ENCODE assay signal across 19 mouse cellular contexts in genomic region chr15:96463821-96464220, GRCm38 (mm10).
"Had no signal": no experiment of that assay in that cellular context is flagged by ENCODE, and none has a peak within 500 bp of the region (broad histone marks: within the 10 kb centered on the region; RNA-seq: fewer than 3 reads in every experiment).

No protein-coding gene starts in this region.

- H3K4me3 ChIP-seq: layer of hippocampus, adult 2 months; left cerebral cortex, adult 2 months; limb, embryonic 13.5 days; liver, embryonic 12.5 days; liver, embryonic 15.5 days; lung, embryonic 15.5 days; megakaryocyte, embryonic 14.5 days; midbrain, embryonic 10.5 days; midbrain, embryonic 13.5 days had no signal

- H3K9ac ChIP-seq: limb, embryonic 13.5 days; liver, embryonic 12.5 days; liver, embryonic 15.5 days; lung, embryonic 15.5 days; midbrain, embryonic 13.5 days had no signal

- H3K27me3 ChIP-seq: limb, embryonic 13.5 days; liver, embryonic 12.5 days; liver, embryonic 15.5 days; lung, embryonic 15.5 days; megakaryocyte, embryonic 14.5 days; midbrain, embryonic 13.5 days had no signal

- H3K9me3 ChIP-seq: limb, embryonic 13.5 days; liver, embryonic 15.5 days; lung, embryonic 15.5 days; midbrain, embryonic 10.5 days; midbrain, embryonic 13.5 days had no signal

- DNase-seq: kidney, adult 2 months; kidney, postnatal 25 days; layer of hippocampus, adult 9-11 months; liver; lung, adult 18-20 months; lung, postnatal 10 days; lung, postnatal 36 days; thymus, postnatal 25 days had no signal

- H3K4me2 ChIP-seq: limb, embryonic 13.5 days; liver, embryonic 12.5 days; liver, embryonic 15.5 days; lung, embryonic 15.5 days; midbrain, embryonic 13.5 days had no signal

- ATAC-seq: liver, embryonic 12.5 days; midbrain, embryonic 13.5 days; midbrain, embryonic 16.5 days had no signal

- H3K36me3 ChIP-seq: limb, embryonic 13.5 days; liver, embryonic 12.5 days; liver, embryonic 15.5 days; lung, embryonic 15.5 days; midbrain, embryonic 10.5 days; midbrain, embryonic 13.5 days had no signal

- H3K27ac ChIP-seq: kidney, postnatal 0 days; layer of hippocampus, adult 2 months; left cerebral cortex, adult 2 months; limb, embryonic 13.5 days; liver, embryonic 12.5 days; liver, embryonic 15.5 days; lung, embryonic 15.5 days; midbrain, embryonic 10.5 days; midbrain, embryonic 13.5 days had no signal
